Mouse (Mus musculus) c-Kit-positive CD71-negative TER-119-negative erythroid progenitor cells, embryonic 14.5 days (primary cell): Measurements from ENCODE around the gene Spin1.
A peak's percentile ranks its signal among the peaks of the same experiment; 100 is the strongest.

Experiments used
- DNase-seq: peaks from one replicate; pipeline ENCODE4 v3.0.0-alpha.2; 2013; ENCODE audit warnings: low read depth

The Spin1 gene

DNA sequence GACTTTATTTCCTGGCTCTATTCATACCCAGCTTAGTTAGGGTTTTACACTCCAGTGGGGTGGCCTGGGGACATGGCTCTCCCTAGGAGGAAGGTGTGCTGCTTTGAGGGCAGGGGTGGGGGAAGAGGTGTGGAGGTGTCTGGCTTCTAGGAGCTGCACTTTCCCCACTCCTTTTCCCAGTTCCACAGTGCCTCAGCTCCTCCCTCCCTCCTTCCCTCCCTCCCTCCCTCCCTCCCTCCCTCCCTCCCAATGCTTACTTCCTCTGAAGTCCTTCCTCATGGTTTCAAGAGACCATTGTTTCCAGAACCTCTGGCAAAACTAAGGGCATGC lies 37.0 kb downstream of the Spin1 start:
- no peak for DNase-seq

DNA sequence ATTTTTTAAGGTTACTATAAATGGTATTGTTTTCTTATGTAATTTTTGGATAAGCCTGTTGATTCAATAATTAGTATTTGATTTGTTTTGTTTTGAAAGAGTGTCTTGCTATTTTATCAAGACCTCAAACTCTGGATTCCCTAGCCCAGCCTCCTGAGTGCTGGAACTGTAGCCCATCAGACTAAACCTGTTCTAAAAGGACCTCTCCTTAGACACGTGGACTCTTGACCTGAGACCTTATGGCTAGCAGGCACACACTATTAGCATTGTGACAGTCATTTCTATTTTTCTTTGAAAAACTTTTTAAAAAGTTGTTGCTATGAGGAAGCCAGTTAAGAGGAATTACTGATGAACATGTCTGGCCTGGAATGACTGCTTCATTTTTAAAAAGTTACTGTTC lies 46.4 kb downstream of the Spin1 start:
- no peak for DNase-seq

DNA sequence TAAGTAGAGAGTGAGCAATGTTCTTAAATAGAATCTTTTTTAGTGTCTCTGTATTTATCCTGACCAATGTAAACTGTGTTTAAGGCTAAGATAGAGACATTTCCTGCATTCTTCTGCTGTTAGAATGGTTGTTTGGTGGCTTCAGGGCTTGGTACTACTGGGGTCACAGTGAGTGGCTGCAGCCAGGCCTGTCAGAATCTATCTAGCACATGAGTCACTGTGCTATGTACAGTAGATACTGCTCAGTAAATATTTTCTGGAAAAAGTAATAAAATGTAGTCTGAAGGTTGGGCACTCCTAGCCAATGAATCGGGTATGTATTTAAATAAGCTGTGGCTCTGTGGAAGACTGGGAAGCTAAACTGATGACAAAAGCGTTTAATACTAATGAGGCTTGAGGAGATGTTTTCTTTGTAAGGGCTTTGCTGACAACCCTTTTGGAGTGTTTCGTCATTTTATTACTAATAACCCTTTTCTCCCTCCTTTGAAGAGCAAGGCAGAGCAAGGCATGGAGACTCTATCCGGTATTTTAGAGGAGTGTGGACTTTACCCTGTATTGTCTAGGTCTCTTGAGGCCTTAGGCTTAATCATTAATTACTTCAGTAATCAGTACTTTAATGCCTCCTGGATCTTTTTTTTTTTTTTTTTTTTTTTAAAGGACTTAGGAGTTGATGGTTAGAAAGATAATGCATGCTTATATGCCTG lies 52.4 kb downstream of the Spin1 start:
- no peak for DNase-seq

DNA sequence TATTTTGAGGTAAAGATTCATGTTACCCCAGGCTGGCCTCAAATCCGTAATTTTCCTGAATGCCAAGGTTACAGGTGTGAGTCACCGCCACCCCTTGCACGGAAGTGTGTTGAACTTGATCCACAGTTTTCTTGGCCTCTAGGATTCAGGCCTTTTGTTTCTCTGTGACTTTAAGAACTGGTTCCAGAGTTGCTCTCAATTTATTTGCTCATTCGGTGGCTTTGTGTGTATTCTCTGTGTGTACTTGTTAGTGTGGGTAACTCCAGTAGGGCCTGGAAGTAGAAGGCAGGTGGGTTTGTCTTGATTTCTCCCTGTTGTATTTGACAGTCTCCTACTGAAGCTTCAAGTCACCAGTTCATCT lies 53.0 kb downstream of the Spin1 start:
- DNase-seq = no peak

DNA sequence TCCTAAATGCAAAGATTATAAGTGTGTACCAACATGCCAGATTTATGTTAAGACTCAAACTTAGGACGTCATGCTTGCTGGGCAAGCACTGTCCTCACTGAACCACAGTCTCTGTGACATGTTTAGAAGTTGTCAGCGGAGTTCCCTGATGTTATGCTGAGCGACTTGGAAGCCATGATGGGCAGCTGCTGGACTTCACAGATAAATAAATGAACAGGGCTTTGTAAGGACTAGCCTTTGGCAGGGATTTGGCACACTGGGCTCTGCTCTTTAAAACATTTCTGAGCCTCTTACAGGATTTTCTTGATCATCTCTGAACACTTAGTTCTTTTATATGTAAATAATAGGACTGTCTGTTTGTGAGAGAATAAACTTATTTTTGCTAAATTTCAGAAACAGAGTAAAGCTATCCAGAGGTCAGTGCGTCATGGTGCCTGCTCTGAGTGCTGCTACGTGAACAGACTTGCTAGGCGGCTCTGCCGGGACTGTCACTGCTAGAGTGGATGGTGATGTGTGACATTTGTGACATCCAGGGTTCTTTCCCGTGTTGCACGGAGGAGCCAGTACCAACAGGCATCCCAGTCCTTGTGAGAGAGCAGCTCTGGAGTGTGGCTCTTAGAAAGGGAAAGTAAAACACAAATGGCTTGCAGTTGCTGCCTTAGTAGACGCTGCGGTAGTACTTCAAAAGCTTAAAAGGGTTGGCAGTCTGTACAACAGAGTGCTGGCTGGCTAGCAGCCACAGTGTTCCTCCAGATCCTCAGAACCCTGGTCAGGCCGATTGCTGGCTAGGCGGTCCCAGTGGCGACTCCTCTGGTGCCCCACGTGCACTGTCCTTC lies 54.7 kb downstream of the Spin1 start:
- DNase-seq = no peak

DNA sequence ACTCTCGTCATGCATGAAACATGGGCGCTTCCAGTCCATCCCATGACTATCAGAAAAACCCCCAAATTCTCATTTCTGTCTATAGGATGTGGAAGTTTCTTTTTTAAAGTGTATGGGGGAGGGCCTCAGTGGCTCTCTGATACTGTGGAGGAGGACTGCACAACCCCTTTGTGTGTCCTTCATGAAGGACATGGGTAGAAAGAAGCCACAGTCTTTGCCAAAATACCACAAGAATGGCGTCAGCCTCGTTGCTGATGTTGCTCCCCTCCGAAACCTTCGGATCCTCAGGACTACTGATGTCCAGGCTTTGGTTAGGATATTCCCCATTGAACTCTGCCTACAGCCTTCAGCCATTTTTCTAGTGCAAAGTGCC lies 55.3 kb downstream of the Spin1 start:
- DNase-seq = no peak

DNA sequence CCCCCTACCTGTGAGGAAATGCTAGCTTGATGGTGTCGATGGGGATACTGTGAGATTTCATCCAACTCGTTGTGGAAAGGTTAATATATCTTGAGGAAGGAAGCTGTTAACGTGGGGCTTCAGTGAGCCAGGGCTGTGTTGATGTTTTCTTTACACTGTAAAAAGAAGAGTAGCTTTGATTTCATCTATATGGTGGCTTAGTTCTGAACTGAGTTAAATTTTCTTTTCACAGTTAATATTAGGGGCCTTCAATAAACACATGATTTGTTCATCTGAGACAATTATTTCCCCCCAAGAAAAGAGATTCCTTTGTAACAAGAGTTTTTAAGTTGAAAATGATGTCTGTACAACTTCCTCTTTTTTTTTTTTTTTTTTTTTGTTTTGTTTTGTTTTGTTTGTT lies 56.6 kb downstream of the Spin1 start:
- no peak for DNase-seq

DNA sequence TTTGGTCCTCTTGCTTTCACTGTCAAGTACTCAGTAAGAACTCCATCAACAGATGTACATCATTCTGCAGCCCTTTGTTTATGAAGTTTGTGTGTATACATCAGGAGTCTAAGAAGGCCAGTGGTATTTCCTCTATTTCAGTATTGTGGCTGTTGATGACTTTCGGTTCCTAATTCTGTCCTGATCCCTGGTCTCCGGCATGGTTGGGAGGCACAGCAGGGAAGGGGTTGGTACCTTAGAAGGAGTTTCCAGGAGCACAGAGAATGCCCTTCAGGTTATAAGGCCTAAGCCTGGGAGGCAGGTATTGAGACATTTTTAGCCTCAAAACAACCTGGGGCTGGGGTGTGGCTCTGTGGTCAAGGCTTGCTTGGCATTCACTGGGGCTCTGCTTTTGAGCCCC lies 61.0 kb downstream of the Spin1 start:
- no peak for DNase-seq

DNA sequence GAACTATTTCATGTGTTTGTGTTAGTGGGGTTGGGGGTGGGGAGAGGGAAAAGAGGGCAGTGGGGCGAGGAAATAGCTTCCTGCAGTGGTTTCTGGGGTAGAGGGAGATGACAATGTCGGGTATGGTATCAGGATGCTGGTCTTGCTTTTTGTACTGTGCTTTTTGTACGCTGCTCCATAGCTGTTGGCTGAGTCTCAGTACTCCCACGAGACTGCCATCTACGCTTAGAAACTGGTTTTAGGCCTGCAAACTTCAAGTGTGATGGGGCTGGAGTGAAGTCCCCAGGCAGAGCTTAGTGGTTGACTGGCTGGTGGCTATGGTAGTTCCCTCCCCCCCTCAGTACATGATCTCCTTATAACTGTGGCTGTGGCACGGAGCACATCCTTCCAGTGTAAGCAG lies 61.6 kb downstream of the Spin1 start:
- no peak for DNase-seq

DNA sequence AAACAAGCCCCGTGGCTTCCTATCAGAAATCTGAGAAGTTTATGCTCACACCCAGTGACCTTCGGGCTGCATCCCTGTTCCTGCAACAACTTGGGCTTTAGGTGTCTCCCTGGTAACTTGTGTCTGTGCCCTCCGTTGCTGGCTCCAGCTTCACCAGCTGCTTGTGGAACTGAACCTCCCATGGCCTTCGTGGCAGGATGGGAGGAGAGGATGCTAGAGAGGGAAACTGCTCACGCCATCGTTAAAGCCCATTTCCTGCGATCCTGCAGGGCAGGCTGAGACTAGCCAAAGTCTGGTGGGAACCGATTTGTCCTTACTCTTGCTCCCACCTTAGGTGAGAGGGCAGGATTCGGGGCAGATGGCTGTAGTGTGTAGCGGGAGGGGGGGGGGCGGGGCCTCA lies 66.0 kb downstream of the Spin1 start:
- DNase-seq = no peak

DNA sequence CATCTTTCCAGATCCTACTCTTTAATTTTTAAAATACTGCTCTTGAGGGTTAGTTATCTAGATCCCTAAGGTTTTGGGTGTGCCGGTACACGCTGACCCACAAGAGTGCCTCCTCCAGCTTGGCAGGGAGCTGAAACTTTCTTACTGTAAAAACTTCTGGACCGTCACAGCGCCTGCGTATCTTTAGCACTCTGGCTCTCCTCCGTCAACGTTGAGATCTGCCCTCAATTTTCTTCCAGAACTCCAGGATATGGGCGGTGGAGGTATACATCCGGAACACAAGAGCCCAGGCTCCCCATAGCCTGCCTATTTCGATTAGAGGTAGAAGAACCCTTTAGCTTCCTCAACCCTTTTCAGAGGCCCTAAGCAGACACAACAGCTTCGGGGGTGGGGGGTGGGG lies 69.5 kb downstream of the Spin1 start:
- DNase-seq = no peak

DNA sequence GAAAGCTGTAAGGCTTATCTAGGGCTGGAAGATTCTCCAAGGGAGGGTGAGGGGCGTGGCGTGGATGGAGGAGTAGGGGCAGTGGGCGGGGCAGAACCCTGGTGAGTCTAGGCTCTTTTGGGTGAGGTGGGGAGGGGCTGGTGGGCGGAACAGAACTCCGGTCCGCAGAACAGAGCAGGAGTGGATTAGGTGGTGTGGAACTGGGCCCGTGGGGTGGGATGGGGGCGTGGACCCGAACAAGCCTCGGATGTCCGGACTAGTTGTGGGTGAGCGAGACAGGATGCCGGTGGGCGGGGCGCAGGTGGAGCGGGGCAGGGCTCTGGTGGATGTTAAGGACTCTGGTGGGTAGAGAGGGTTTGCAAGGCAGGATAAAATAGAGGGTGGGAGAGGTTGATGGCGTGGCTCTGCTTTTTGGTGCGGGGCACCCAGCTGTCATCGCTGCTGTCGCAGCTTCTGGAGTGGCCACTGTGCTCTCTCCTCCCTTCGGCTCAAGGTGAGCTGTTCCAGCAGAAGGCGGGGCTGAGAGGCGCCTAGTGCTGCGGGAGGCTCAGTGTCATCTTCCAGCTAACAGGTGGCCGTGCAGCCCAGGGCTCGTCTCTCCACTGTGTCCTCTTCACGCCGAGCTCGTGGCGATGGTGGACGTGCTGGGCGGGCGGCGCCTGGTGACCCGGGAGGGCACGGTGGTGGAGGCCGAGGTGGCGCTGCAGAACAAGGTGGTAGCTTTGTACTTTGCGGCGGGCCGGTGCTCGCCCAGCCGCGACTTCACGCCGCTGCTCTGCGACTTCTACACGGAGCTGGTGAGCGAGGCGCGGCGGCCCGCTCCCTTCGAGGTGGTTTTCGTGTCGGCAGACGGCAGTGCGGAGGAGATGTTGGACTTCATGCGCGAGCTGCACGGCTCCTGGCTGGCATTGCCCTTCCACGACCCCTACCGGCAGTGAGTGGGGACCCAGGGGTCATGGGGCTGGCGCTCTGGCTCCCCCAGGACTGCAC lies 70.3 kb downstream of the Spin1 start, which contains the start of gene Nxnl2:
TSS of gene Nxnl2 (plus strand) at position 332 of the 990 bp plus-strand sequence.
- DNase-seq = peak; percentile 32

DNA sequence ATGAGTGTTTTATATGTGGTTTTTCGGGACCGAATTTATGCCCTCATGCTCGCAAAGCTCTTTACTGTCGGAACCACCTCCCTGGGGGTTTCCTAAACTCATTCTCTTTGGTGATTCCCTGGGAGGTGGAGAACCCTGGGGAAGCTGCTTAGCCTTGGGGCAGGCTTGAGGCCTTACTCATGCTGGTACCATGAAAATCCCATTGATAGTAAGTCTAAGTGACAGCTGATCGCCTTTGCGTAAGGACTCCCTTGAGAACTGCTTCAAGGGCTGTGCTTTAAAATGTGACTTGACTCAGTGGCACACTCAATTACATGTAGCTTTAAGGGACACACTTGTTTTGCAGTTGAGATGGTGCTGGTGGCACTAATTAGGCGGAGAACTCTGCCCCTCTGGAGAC lies 71.9 kb downstream of the Spin1 start:
- DNase-seq = no peak

DNA sequence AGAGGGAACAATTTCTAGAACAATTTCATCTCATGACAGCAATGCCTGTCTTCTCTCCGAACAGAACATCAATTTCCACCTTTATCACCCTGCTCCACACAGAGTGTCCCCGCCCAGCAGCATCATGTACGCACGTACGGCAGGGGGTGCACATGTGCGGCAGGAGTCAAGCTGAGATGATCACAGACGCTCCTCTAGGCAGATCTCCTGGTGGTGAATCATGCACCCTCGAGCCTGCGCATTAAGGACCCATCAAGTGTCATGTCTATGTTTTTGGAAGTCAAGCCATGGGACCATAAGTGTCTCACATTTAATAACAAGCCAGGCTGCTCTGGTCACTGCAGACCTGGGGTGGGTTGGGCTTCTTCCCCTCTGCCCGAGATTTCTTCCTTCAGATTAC lies 78.3 kb downstream of the Spin1 start:
- DNase-seq = no peak

DNA sequence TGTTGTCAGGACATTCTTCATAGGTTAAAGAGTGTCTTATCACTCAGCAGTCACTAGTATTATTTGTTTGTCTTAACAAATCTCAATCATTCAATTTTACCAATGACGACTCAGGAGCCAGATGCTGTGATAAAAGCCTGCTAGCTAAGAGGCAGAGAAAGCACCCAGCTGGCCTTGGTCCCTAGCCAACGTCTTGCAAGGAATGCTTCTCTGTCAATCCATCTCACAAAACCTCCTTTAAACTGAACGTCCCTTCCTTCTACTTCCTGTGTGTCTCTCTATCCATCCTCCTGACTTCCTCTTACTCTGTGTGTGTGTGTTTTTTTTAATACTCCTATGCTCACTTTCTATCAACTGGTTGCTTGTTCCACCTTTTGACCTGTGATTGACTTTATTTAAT lies 78.7 kb downstream of the Spin1 start:
- no peak for DNase-seq

DNA sequence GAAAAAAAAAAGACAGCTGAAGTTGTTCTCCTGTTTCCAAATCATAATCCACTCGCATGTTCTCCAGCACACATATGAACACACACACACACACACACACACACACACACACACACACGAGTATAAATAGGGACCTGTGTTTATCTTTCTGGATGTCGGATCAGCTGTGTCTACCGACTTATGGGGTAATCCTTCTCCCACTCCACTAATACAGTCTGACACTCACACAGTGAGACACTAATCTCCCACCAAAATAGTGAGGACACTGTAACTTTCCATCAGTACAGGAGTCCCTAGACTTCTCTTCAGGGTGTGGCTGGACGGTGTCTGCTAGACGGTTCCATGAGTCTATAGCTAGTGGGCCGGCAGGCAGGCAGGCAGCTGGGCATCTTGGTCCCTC lies 81.6 kb downstream of the Spin1 start:
- DNase-seq = no peak

DNA sequence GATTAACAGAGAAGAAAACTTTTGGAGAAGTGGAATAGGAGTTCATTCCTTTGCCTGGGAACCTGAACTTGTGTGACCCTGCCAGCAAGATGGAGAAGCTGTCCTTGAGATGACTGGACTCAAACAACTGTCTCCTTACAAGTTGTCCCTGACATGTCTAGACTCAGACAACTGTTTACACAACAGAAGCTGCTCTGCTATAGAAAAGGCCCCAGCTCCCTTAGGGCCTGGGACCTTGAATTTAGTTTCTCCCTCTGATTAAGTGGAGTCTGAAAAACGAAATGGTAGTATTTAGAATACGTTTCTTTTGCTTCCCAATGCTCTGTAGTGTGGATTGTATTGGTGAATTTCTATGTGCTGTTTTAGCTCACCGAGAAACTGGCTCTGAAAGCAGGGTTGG lies 84.2 kb downstream of the Spin1 start:
- no peak for DNase-seq

DNA sequence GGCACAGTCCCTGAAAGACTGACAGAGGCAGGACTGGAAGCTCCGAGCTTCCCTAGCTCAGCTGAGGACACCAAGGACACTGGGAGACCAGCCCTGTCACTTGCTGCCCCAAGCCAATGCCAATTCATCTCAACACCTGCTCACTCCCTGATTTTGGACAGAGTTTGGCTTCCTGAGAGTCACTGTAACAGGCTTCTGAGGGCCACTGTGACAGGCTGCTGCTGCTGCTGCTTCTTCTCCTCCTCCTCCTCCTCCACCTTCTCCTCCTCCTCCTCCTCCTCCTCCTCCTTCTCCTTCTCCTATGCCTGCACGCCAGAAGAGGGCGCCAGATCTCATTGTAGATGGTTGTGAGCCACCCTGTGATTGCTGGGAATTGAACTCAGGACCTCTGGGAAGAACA lies 89.7 kb downstream of the Spin1 start:
- no peak for DNase-seq

DNA sequence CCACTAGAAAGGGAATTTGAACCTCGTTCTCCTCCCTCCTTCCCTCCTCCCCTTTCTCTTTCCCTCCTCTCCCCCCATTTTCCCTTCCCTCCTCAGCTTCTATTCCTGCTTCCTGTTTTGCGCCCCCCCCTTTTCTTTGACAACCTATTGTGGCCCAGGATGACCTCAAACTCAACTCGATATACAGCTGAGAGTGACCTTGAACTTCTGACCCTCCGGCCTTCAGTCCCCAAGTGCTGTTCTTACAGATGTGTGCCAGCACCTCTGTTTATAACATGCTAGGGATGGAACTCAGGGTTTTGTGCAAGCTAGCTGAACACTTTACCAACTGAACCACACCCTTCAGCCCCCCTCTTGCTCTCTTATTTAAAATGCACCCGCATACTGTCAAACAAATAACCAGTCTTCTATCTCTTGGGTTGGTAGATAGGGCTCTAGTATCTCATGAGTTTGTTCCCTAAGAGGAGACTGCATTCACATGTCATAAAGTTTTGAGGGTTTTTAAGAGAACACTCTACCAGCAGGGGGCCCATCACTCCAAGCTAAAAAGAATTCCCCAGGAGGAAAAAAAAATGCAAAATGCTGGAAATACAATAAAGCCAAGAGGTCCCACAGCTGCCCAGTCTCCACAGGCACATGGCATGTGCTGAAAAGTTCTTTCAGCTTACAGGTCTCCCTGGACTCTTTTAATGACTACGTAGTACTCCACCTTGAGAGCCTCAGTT lies 90.9 kb downstream of the Spin1 start:
- no peak for DNase-seq

DNA sequence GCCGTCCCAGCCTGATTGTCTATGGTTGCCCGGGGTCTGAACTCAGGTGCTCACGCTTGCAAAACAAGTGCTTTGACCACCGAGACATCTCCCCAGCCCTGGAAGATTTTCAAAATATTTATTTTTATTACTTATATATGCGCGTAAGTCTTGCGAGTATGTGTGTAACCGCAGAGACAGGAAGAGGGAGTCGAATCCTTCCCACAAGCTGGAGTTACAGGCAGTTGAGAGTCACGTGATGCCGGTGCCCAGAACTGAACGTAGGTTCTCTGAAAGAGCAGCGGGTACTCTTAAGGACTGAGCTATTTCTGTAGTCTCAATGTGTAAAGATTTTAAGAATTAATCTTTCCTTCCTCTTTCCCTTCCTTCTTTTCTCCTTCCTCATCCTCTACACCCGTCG lies 93.2 kb downstream of the Spin1 start:
- DNase-seq = no peak

DNA sequence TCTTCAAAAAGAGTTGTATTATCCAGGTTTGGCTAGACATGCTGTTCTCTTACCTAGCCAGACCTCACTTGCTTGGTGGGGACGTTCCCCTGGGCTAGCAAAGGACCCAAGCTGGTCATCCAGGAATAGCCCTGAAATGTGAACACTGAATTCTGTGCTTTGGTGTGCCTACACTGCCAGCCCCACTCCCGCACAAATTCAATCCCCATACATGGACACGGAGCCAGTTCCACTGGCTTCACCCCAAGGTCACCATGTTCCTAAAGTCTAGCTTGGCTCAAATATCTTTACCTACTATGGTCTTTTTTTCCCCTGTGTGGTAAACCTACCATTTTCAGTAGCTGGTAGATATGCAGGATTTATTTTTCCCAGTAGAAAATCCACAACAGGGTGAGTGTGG lies 97.0 kb downstream of the Spin1 start:
- no peak for DNase-seq

DNA sequence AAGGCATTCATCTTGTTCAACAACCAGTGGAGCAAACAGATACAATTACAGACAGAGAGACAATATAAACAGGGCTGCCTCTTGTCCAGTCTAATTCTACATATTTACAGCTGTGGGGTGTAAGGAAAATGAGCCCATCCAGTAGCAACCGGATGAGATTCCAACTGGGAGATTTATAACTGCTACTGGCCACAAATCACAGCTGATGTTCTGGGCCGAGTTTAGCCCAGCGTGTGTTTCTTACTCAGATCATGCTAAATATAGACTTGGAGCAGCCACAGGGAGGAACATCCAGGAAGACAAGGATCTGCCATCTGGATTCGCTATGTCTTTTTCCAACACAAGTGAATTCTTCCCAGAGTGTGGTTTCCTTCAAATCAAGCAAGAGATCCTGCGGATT lies 97.5 kb downstream of the Spin1 start:
- DNase-seq = no peak
